Mouse (Mus musculus) cerebellum, postnatal 36 days (tissue): ENCODE data around the gene Hoxa10.

Source experiments
- DNase-seq, 2 experiments: peaks; one replicate each; pipeline ENCODE4 v3.0.0; 2021 to 2022; ENCODE audit warnings: mixed read lengths in 2 of 2

Hoxa10 gene

DNA sequence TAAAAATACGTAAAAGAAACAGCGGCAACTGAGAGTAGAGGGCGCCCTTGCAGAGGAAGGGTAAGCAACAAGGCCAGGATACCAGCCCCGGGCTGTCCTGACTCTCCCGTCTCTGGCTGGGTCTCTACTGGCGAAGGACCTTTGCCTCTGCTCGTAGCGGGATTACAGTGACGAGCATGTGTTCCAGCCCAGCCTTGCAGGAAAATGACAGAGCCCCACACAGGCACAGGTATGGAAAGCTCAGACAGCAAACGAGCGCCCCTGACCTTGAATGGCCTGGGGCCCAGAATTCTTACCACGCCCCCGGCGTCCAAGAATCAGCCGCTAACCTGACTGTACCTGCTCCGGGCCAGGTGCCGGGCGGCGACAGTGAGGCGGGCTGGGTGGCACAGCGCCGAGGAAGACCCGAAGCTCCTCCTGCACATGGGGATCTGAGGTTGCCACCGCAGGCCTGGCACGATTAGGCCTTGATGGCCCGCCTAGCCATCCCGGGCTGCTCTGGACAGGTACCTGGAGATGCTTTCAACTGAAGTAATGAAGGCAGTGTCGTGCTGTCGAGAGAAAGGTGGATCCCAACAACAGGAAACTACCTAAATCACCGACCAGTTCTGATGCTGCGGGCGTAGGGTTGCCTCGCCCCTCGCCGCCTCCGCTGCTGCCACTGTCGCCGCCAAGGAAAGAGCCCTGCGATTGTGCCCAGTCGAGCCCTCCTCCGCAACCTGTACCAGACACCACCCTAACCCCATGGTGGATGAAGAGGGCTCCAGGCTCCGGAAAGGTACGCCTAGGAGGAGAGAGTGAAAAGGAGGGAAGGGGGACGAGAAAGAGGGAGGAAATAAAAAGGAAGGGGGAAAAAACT is 10.9 kb downstream of the Hoxa10 start:
- no peak for DNase-seq

GRCm38 (mm10) chr6:52228475-52229465 is 11.9 kb downstream of the Hoxa10 start:
- no peak for DNase-seq

- DNase-seq, result no peak
Measured at GRCm38 (mm10) chr6:52227470-52228222, 13.0 kb downstream of the Hoxa10 start.

GRCm38 (mm10) chr6:52226569-52227257 is 13.9 kb downstream of the Hoxa10 start:
- DNase-seq, result no peak

GRCm38 (mm10) chr6:52225612-52226568 is 14.8 kb downstream of the Hoxa10 start:
- DNase-seq, result no peak

GRCm38 (mm10) chr6:52224895-52225611 is 15.6 kb downstream of the Hoxa10 start:
- no peak for DNase-seq

GRCm38 (mm10) chr6:52223939-52224760 is 16.5 kb downstream of the Hoxa10 start:
- DNase-seq, result no peak

DNA sequence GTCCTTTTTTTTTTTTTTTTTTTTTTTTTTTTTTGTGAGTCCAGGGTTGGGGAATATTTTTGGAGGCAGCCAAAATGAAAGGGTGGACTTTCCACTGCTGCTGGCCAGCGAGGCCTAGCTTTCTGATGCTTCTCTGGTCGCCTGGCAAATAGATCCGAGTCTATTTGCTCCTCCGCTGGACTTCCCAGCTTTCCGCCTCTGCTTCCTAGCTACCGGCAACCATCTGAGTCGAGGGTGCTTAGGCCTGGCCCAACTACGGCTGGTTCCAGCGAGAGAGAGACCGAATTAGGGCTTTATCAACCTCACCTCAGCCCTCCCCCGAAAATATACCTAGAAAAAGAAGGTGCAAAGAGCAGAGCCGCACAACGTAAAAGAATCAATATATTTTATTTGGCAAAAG is 17.9 kb downstream of the Hoxa10 start:
- DNase-seq, result no peak

GRCm38 (mm10) chr6:52221993-52222685 is 18.5 kb downstream of the Hoxa10 start:
- DNase-seq, result no peak

GRCm38 (mm10) chr6:52221337-52221992 is 19.2 kb downstream of the Hoxa10 start, which contains the start of gene Hoxa7:
TSS of gene Hoxa7 (minus strand) at chr6:52221854.
- DNase-seq, result peak; percentile 80 to 85

GRCm38 (mm10) chr6:52220865-52221310 is 19.8 kb downstream of the Hoxa10 start:
- no peak for DNase-seq

DNA sequence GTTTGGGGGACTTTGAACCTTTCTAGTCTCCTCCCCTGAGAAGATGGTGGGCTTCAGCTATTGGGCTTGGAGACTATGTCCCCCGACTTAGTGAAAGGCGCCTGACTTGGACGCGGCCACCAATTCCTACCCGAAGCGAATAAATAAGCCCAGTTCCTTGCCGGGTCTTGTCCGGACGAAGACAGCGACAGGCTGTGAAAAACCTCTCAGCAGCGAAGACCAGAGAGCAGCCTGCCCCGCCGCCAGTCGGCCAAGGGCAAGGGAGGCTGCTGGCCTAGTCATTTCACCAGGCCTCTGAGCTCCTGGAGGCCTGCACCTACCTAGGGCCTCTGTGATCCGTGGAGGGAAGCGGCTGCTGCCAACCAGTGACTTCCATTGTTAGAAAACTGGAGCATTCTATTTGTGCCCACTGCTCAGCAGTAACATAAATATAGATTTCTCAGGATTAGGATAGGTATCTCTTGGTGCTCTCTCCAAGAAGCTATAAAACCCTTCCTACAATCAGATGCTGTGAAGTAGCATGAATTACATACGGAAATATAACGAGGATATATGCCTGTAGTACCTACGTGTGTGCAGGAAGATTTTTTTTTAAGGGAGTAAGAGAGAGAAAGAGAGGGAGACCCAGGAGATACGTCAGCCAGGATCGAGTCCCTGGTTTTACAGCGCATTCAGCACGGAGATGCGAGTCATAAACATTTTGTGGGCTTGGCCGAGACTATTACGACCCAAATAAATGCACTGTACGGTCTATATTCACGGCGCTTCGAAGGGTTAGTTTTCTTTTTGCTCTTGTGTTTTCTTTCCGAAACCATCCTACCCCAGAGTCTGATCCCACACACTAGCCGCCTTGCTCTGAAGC is 20.4 kb downstream of the Hoxa10 start:
- DNase-seq, result no peak

DNA sequence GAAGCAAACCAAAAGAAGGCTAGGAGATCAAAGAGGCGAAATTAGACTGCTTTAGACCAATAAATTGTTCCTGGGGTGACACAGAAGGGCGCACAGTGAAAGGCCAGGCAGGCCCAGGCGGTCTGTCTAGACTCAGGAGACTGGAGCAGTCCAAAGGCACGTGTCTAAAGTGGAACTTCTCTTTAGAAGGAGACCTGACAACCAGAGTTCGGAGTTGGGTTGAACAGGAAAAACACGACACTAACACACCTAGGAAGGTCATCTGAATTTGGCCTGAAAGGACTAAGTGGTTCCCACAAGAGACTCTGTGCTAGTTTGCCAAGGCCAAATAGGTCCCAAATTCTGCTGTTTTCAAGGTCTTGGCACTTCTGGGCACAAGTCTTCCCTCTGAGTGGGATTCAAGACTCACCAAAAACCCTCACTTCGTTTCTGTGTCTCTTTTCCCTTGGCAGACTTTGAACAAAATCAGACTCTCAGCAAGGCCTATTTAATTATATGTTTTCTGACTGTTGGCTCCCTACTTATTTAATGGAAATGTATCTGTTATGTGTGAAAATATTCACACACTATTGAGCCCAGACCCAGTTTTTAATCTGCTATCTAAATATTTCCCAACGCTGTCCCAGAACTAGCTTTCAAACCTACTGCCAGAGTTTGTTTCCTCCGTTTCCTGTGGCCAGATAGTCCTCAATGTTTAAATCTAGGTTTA is 21.3 kb downstream of the Hoxa10 start:
- DNase-seq, result no peak

- no peak for DNase-seq
Measured at GRCm38 (mm10) chr6:52218643-52219215, 21.9 kb downstream of the Hoxa10 start.

DNA sequence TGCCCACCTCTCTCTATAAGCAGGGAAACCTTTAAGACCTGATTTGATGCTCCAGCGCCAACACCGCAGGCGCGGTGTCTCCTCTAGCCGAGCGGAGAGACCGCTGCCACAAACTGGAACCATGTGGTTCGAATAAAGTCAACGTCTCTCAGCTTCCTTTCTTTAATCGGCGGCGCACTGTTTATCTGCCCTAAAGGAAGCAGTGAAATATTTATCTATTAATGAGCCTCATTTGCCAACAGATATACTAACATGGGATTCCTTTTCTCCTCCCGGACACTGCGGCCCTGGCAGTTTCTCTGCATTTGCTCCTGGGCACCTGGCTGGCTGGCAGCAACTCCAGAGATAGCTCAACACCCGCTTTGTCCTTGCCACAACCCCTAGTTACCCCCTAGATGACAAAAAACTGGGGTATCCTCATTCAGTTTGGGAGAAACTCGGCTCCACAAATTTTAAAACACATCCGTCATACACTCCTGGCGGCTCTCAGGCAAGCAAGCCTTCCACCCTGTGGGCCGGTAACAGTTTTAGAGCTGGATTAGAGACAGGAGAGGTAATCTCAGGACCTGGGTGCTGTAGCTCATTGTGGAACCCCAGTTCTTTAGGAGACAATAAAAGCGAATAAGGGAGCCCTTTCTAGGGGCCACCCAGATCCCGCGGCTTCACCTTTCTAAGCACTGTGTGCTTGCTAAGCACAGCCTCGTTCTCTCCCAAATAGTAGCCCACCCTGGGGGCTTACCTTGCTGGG is 22.6 kb downstream of the Hoxa10 start:
- no peak for DNase-seq
